Mouse (Mus musculus) kidney, postnatal 25 days (tissue): ENCODE results near the gene Slc16a13.

Experiments
- DNase-seq, 2 experiments: peaks; one replicate each; pipeline ENCODE4 v3.0.0; 2021; ENCODE audit warnings: mixed read lengths in 2 of 2

Gene Slc16a13

GRCm38 (mm10) chr11:70230239-70230727 lies 9.4 kb upstream of the Slc16a13 start:
- DNase-seq, result peak; percentile 82 to 88

GRCm38 (mm10) chr11:70229260-70230010 lies 8.6 kb upstream of the Slc16a13 start, which contains the start of gene Bcl6b:
TSS of gene Bcl6b (minus strand) at chr11:70229798.
- peak; percentile 70 to 77 for DNase-seq

GRCm38 (mm10) chr11:70228828-70229227 lies 8.0 kb upstream of the Slc16a13 start:
- peak; percentile 93 for DNase-seq

- no peak for DNase-seq
These were observed 6.9 kb upstream of the Slc16a13 start for GRCm38 (mm10) chr11:70227661-70228245.

- DNase-seq, result no peak
These were observed 6.3 kb upstream of the Slc16a13 start for GRCm38 (mm10) chr11:70227126-70227525.

- peak; percentile 63 to 75 for DNase-seq
These were observed 5.7 kb upstream of the Slc16a13 start for GRCm38 (mm10) chr11:70226602-70226890.

GRCm38 (mm10) chr11:70225798-70226601 lies 5.1 kb upstream of the Slc16a13 start:
- DNase-seq, result no peak

- DNase-seq, result peak; percentile 63 to 83
These were observed 2.9 kb upstream of the Slc16a13 start for GRCm38 (mm10) chr11:70223724-70224123.

- peak; percentile 64 to 74 for DNase-seq
These were observed 988 bp upstream of the Slc16a13 start for GRCm38 (mm10) chr11:70221603-70222500.

- DNase-seq, result peak in 1 of 2 experiments; percentile 65
These were observed 541 bp downstream of the Slc16a13 start for GRCm38 (mm10) chr11:70220323-70220722.

GRCm38 (mm10) chr11:70219873-70220272 lies 991 bp downstream of the Slc16a13 start:
- no peak for DNase-seq

GRCm38 (mm10) chr11:70218741-70219470 lies 2.0 kb downstream of the Slc16a13 start:
- peak in 1 of 2 experiments; percentile 70 for DNase-seq

- peak; percentile 62 to 82 for DNase-seq
These were observed 2.8 kb downstream of the Slc16a13 start for GRCm38 (mm10) chr11:70218039-70218438.

- no peak for DNase-seq
These were observed 4.8 kb downstream of the Slc16a13 start for GRCm38 (mm10) chr11:70216103-70216502.

GRCm38 (mm10) chr11:70215301-70215700 lies 5.6 kb downstream of the Slc16a13 start:
- DNase-seq, result peak; percentile 68 to 84

- DNase-seq, result no peak
These were observed 6.0 kb downstream of the Slc16a13 start for GRCm38 (mm10) chr11:70214856-70215209.

GRCm38 (mm10) chr11:70214191-70214855 lies 6.5 kb downstream of the Slc16a13 start:
- DNase-seq, result peak; percentile 75 to 94

- peak; percentile 43 to 72 for DNase-seq
These were observed 7.1 kb downstream of the Slc16a13 start for GRCm38 (mm10) chr11:70213736-70214135.

GRCm38 (mm10) chr11:70212896-70213295 lies 8.0 kb downstream of the Slc16a13 start:
- peak; percentile 85 to 88 for DNase-seq

- peak in 1 of 2 experiments; percentile 52 for DNase-seq
These were observed 8.4 kb downstream of the Slc16a13 start, which contains the start of gene Slc16a11 for GRCm38 (mm10) chr11:70212423-70212822. TSS of gene Slc16a11 (plus strand) at chr11:70212752.

GRCm38 (mm10) chr11:70211972-70212371 lies 8.9 kb downstream of the Slc16a13 start:
- DNase-seq, result no peak
